Mouse (Mus musculus) G1E (cell line): ENCODE data around the gene Samd11. TPM values are rescaled to one million over a fixed set of nuclear protein-coding genes. Genes with fewer than 3 reads are reported as not detected.

ENCODE experiments used
- ATAC-seq: 2 replicates; pipeline ENCODE4 v1.8.0; 2016; ENCODE audit warnings: mild to moderate bottlenecking; ENCODE audit not compliant: insufficient number of reproducible peaks, poor library complexity, low FRiP score, severe bottlenecking; ENCODE audit errors: extremely low read depth
- DNase-seq: peaks from one replicate; pipeline ENCODE4 v3.0.0; 2012; ENCODE audit warnings: low spot score
- H3K27me3 ChIP-seq: 2 replicates; pipeline ENCODE4 v1.6.1; 2012; ENCODE audit warnings: mild to moderate bottlenecking, low read length, inconsistent platforms; ENCODE audit not compliant: insufficient read depth
- H3K36me3 ChIP-seq: replicated peaks from 2 replicates; pipeline ENCODE3; 2012; ENCODE audit warnings: mild to moderate bottlenecking, inconsistent platforms
- H3K4me1 ChIP-seq: 2 replicates; pipeline ENCODE4 v1.6.1; 2012; ENCODE audit warnings: low read depth, low read length, inconsistent platforms, mixed read lengths; ENCODE audit not compliant: insufficient read depth
- H3K4me3 ChIP-seq: 2 replicates; pipeline ENCODE4 v1.5.1; 2012; ENCODE audit warnings: low read depth, mild to moderate bottlenecking, inconsistent platforms, low read length, moderate library complexity, mixed read lengths
- H3K9me3 ChIP-seq: replicated peaks from 2 replicates; pipeline ENCODE4 v1.6.1; 2012; ENCODE audit warnings: inconsistent platforms
- CTCF ChIP-seq: IDR thresholded peaks from 2 replicates; pipeline ENCODE4 v1.5.1; 2012; ENCODE audit warnings: low read depth, low read length, inconsistent platforms, mixed read lengths
- GATA1 ChIP-seq: IDR thresholded peaks from 2 replicates; pipeline ENCODE4 v1.6.1; 2012; ENCODE audit warnings: borderline replicate concordance, low read length, inconsistent platforms, mixed read lengths
- GATA2 ChIP-seq: IDR thresholded peaks from 2 replicates; pipeline ENCODE4 v1.6.1; 2012; ENCODE audit warnings: low read depth, low read length, inconsistent platforms, borderline replicate concordance
- POLR2AphosphoS5 ChIP-seq: IDR thresholded peaks from 2 replicates; pipeline ENCODE4 v1.6.1; 2012; ENCODE audit warnings: low read depth, low read length, inconsistent platforms; ENCODE audit not compliant: insufficient replicate concordance
- TAL1 ChIP-seq: conservative IDR thresholded peaks from 2 replicates; pipeline ENCODE4 v1.6.1; 2012; ENCODE audit warnings: low read depth, low read length, inconsistent platforms, mixed read lengths
- polyA plus RNA-seq: library from polyadenylated mRNA; stranded (reverse); fragments of >175 nt; gene quantifications from 2 replicates; pipeline ENCODE4 v1.2.3, GENCODE M21; 2012
- total RNA-seq, 2 experiments: library from RNA; stranded (forward) in 1 of 2; stranded (reverse) in 1 of 2; fragments of 200-1000 nt in 1 of 2; fragments of >200 nt in 1 of 2; fragmentation: Nextera tagmentation in 1 of 2; gene quantifications; 2 replicates each; pipeline ENCODE4 v1.2.3; 2014 to 2017

Gene Samd11
- total and polyA plus RNA-seq, 3 experiments: 0.11 to 24.2 (median 0.12) TPM

GRCm38 (mm10) chr4:156251081-156251480 lies 4.4 kb downstream of the Samd11 start:
- no peaks in the 10 kb centered on the region for H3K27me3 ChIP-seq
- H3K4me1 ChIP-seq: peaks cover 41% of the 10 kb centered on the region
- peaks cover 51% of the 10 kb centered on the region for H3K36me3 ChIP-seq
- ATAC-seq (no peak), DNase-seq (no peak)
- no peak overlapping the region for H3K4me3 ChIP-seq
- no peak for TF ChIP-seq GATA2
- H3K9me3 ChIP-seq: peaks cover 11% of the 10 kb centered on the region

- DNase-seq: no peak
- ATAC-seq: no peak
- Histone ChIP-seq H3K9me3 (peaks cover 4% of the 10 kb centered on the region), H3K4me3 (no peak overlapping the region), H3K27me3 (no peaks in the 10 kb centered on the region), H3K36me3 (peaks cover 66% of the 10 kb centered on the region), H3K4me1 (peaks cover 50% of the 10 kb centered on the region)
- TF ChIP-seq GATA2: no peak
- no peak for TF ChIP-seq CTCF
- no peak for TF ChIP-seq GATA1
- TF ChIP-seq POLR2AphosphoS5: no peak
- TF ChIP-seq TAL1: no peak
Measured at GRCm38 (mm10) chr4:156249567-156249966, 5.9 kb downstream of the Samd11 start.

GRCm38 (mm10) chr4:156236651-156237447 lies 18.6 kb downstream of the Samd11 start:
- Histone ChIP-seq H3K4me1 (peaks cover 58% of the 10 kb centered on the region), H3K9me3 (no peaks in the 10 kb centered on the region), H3K27me3 (no peaks in the 10 kb centered on the region), H3K36me3 (peaks cover 69% of the 10 kb centered on the region), H3K4me3 (peak overlapping the region; percentile 76)
- DNase-seq (peak; percentile 28), ATAC-seq (no peak)
- no peak for TF ChIP-seq GATA1
- TF ChIP-seq POLR2AphosphoS5: no peak
- no peak for TF ChIP-seq CTCF
- no peak for TF ChIP-seq GATA2
- no peak for TF ChIP-seq TAL1

- TF ChIP-seq GATA2 (no peak), GATA1 (no peak), POLR2AphosphoS5 (no peak), TAL1 (no peak), CTCF (no peak)
Measured at GRCm38 (mm10) chr4:156235808-156236533, 19.5 kb downstream of the Samd11 start, which contains the start of gene Noc2l. Noc2l (plus strand) TSS chr4:156236010.

GRCm38 (mm10) chr4:156235360-156235770 lies 20.1 kb downstream of the Samd11 start:
- Histone ChIP-seq H3K4me3 (peak overlapping the region; percentile 91), H3K4me1 (peaks cover 43% of the 10 kb centered on the region), H3K27me3 (no peaks in the 10 kb centered on the region), H3K9me3 (no peaks in the 10 kb centered on the region), H3K36me3 (peaks cover 69% of the 10 kb centered on the region)
- peak; percentile 10; the same call in 1 of the 2 replicates for ATAC-seq
- DNase-seq: peak; percentile 51
- no peak for TF ChIP-seq POLR2AphosphoS5
- no peak for TF ChIP-seq CTCF
- TF ChIP-seq GATA2: no peak
- no peak for TF ChIP-seq GATA1
- no peak for TF ChIP-seq TAL1

More at GRCm38 (mm10) chr4:156235808-156236533, 19.5 kb downstream of the Samd11 start, which contains the start of gene Noc2l:
- peak within 1 kb of the TSS; percentile 91 for H3K4me3 ChIP-seq
- ATAC-seq: peak; percentile 52
- H3K36me3 ChIP-seq: peaks cover 69% of the 10 kb centered on the region
- peak; percentile 94 for DNase-seq
- no peaks in the 10 kb centered on the region for H3K27me3 ChIP-seq
- peaks cover 49% of the 10 kb centered on the region for H3K4me1 ChIP-seq
- H3K9me3 ChIP-seq: no peaks in the 10 kb centered on the region

GRCm38 (mm10) chr4:156234701-156235213 lies 20.7 kb downstream of the Samd11 start, which contains the start of gene Plekhn1:
Plekhn1 (minus strand) TSS chr4:156234857.
- peaks cover 69% of the 10 kb centered on the region for H3K36me3 ChIP-seq
- DNase-seq (peak; percentile 76), ATAC-seq (peak; percentile 30; the same call in 1 of the 2 replicates)
- H3K27me3 ChIP-seq: no peaks in the 10 kb centered on the region
- TF ChIP-seq POLR2AphosphoS5: no peak
- TF ChIP-seq CTCF: no peak
- TF ChIP-seq GATA1: no peak
- TF ChIP-seq GATA2: no peak
- no peak for TF ChIP-seq TAL1
- no peaks in the 10 kb centered on the region for H3K9me3 ChIP-seq
- peak within 1 kb of the TSS; percentile 91 for H3K4me3 ChIP-seq
- H3K4me1 ChIP-seq: peaks cover 41% of the 10 kb centered on the region
